Mouse (Mus musculus) bone marrow macrophage, adult 2 months (primary cell): ENCODE data around the gene Nanos2.

Source experiments
- CTCF ChIP-seq: IDR thresholded peaks from 2 replicates; pipeline ENCODE4 v1.5.1; 2012; ENCODE audit warnings: low read depth, mild to moderate bottlenecking, low read length, moderate library complexity
- POLR2A ChIP-seq: IDR thresholded peaks from 2 replicates; pipeline ENCODE4 v1.6.1; 2012; ENCODE audit warnings: mild to moderate bottlenecking, low read depth, low read length, borderline replicate concordance

DNA sequence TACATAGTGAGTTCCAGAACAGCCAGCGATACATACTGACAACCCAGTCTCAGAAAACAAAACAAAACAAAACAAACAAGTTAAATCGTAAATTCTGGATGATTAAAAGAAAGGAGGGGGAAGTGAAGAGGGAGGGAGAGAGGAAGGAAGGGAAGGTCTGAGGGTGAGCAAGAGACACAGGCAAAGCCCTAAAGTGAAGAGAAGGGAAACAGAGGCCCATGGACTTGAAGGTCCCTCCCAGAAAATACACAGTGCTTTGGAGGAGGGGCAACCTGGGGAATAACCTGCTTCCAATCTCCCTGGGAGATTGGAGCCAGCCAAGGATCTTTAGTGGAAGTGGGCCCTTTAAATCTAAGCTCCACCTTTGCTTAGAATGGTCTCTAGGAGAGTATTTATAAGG, at the start of gene Nanos2:
- TF ChIP-seq POLR2A (no peak), CTCF (no peak)
